Mouse (Mus musculus) embryonic stem cell, embryonic (primary cell): Measurements from ENCODE around the gene Mpv17.

Experiments
- CTCF ChIA-PET, 4 experiments: fragments of 300-600 bp in 2 of 4; fragments of 350-600 bp in 2 of 4; sonication (Branson Sonifier 250); formaldehyde crosslinking; loops; one replicate each; lab custom pipeline; 2022; ENCODE audit warnings: inconsistent platforms in 2 of 4; lab: Charles Lee
- POLR2A ChIA-PET, 4 experiments: fragments of 300-600 bp in 2 of 4; fragments of 350-600 bp in 2 of 4; sonication (Branson Sonifier 250); formaldehyde crosslinking; loops; one replicate each; lab custom pipeline; 2022; ENCODE audit warnings: antibody characterized with exemption in 4 of 4, inconsistent platforms in 1 of 4; lab: Charles Lee

Mpv17 gene

GRCm38 (mm10) chr5:31153516-31154151, 417 bp downstream of the Mpv17 start:
- ChIA-PET POLR2A (interaction anchor here (0.7 to 11.5 kb wide), 38 partner anchors 9 to 246 kb away, joined by 3 to 141 read pairs (median 4); partner anchors contain the start of genes Ucn (in 3 of the 4), Cad (in 2 of the 4), Eif2b4 (in 2 of the 4) and Gm29609 (in 2 of the 4)), CTCF (interaction anchor here in 2 of 4 experiments (0.5 to 0.6 kb wide), 2 partner anchors 105 to 239 kb away, joined by 3 to 4 read pairs; partner anchors contain the start of gene Slc5a6 (in 1 of the 2))

DNA sequence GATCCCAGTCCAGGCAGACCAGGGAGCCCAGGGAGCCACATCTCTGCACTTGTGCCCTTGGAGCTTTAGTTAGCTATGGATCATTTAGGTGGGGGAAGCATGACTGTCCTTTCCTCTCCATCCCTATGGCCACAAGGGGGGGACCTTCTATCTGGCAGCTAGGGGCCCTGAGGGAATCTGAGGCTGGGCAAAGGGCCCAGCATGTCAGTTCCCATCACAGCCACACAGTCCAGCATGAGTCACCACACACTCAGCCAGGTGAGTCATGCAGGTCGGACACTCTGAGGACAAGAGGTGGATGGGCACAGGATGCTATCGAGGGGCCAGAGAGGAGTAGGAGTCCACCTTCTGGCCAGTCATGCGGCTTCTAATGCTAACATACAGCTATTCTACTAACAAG, 2.3 kb downstream of the Mpv17 start:
- ChIA-PET POLR2A (interaction anchor here (0.5 to 11.5 kb wide), 21 partner anchors 12 to 169 kb away, joined by 3 to 141 read pairs (median 5); partner anchors contain the start of genes Gm29609 (in 3 of the 4), Gtf3c2 (in 3 of the 4), Ucn (in 2 of the 4) and Eif2b4 (in 1 of the 4)), CTCF (interaction anchor here in 2 of 4 experiments (0.6 to 2.3 kb wide), 4 partner anchors 13 to 69 kb away, joined by 3 to 6 read pairs (median 4); partner anchors contain the start of genes Trim54 (in 1 of the 2) and Ucn (in 1 of the 2))

- ChIA-PET CTCF (interaction anchor here in 1 of 4 experiments (0.7 to 0.8 kb wide), 2 partner anchors 20 to 27 kb away, joined by 4 to 5 read pairs; no protein-coding TSS in a partner anchor), POLR2A (interaction anchor here in 2 of 4 experiments (1.0 to 11.5 kb wide), 6 partner anchors 11 to 261 kb away, joined by 5 to 141 read pairs (median 8); partner anchors contain the start of genes Agbl5 (in 1 of the 2), Eif2b4 (in 1 of the 2), Gm29609 (in 1 of the 2) and Gtf3c2 (in 1 of the 2))
Measured at GRCm38 (mm10) chr5:31149781-31150180, 4.3 kb downstream of the Mpv17 start.

DNA sequence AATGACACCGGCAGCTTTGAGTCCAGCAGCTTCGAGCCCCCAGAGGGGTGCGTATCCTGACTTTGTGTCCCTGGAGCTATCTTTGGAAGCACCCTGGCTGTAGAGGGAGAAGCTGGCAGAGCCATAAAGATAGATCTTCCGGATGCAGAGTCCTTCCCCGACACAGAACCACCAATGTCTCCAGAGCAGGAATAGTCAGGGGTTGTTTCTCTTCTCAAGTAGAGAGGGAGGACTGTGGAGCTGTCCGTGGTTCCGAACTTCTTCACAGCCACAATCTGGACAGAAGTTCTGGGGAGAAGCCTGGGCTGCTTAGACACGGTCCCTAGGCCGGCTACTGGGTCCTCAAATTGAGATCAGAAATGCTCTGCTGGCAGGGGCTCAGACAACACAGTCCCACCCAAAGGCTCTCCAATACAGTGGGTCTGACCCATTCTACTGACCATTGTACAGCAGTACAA, 15.1 kb downstream of the Mpv17 start:
- ChIA-PET POLR2A (interaction anchor here (0.5 to 9.1 kb wide), 34 partner anchors 9 to 922 kb away, joined by 3 to 97 read pairs (median 5); partner anchors contain the start of genes Atraid (in 3 of the 4), Mpv17 (in 3 of the 4), Slc5a6 (in 3 of the 4) and Trim54 (in 3 of the 4)), CTCF (interaction anchor here in 2 of 4 experiments (1.0 to 1.5 kb wide), 5 partner anchors 13 to 189 kb away, joined by 3 to 5 read pairs (median 4); no protein-coding TSS in a partner anchor)

DNA sequence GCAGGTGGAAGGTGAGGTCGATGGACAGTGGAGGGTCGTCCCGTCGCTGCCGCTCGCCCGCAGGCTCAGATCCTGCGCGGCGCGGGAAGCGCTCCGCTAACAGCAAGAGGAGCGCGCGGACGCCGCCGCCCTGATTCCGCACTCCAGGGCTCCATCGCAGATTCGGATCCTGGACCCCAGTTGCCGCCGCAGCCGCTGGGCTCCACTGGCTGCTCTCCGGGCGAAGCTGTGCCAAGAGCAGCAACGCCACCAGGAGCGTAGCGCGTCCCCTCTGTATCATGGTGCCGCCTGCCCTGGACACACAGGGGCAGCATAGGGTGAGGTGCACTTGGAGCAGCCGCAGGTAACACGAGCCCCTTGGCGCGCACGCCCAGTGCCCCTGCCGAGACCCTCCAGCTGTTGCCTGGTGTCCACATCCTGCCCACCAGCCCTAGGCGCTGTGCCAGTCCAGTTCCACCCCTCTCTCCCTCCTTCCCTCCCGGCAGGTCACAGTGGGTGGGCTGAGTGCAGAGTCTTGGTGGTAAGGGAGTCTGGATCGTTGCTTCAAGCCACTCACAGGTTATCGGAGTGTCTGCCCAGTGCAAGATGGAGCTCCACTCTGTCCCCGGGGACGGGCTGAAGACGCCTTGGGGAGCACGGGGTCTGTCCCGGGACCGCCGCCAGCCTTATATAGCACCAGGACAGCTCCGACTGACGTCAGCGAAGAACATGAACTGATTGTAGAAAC, 15.6 kb downstream of the Mpv17 start, which contains the start of gene Ucn:
TSS of gene Ucn (minus strand) at position 589 of the 727 bp plus-strand sequence.
- ChIA-PET CTCF (interaction anchor here in 2 of 4 experiments (0.6 to 1.5 kb wide), 6 partner anchors 12 to 190 kb away, joined by 3 to 5 read pairs (median 4); no protein-coding TSS in a partner anchor), POLR2A (interaction anchor here (0.5 to 9.1 kb wide), 46 partner anchors 9 to 451 kb away, joined by 3 to 97 read pairs (median 4); partner anchors contain the start of genes Atraid (in 3 of the 4), Mpv17 (in 3 of the 4), Slc5a6 (in 3 of the 4) and Trim54 (in 3 of the 4))

DNA sequence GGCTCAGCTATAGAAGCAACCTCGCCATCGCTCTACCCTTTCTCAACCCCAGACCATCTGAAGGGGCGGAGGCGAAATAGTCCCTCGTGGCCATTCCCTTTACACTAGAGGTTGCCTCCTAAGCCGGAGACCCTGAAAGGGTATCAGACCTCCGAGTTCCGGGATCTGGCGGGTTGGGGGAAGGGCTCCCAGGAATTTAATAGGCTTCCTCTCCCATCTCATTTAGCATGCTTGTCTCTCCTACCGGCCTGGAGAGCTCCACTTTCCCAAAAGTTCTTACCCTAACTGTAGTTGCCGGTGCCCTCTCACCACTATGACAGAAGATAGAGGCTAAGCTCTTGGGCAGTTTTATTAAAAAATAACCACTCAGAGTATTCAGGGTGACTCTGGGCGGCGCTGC, 16.4 kb downstream of the Mpv17 start:
- POLR2A ChIA-PET, result interaction anchor here (0.5 to 9.1 kb wide), 43 partner anchors 9 to 1561 kb away, joined by 3 to 97 read pairs (median 4); partner anchors contain the start of genes Gm29609 (in 3 of the 4), Gtf3c2 (in 3 of the 4), Atraid (in 2 of the 4) and Mpv17 (in 2 of the 4)
- CTCF ChIA-PET, result interaction anchor here in 3 of 4 experiments (0.6 to 2.9 kb wide), 10 partner anchors 9 to 477 kb away, joined by 3 to 17 read pairs (median 3); no protein-coding TSS in a partner anchor

GRCm38 (mm10) chr5:31136730-31137424, 17.2 kb downstream of the Mpv17 start:
- ChIA-PET CTCF (interaction anchor here (0.6 to 2.9 kb wide), 15 partner anchors 8 to 1022 kb away, joined by 3 to 17 read pairs (median 3); no protein-coding TSS in a partner anchor), POLR2A (interaction anchor here in 3 of 4 experiments (0.6 to 9.1 kb wide), 41 partner anchors 8 to 1560 kb away, joined by 3 to 97 read pairs (median 4); partner anchors contain the start of genes Gm29609 (in 3 of the 3), Gtf3c2 (in 3 of the 3), Atraid (in 2 of the 3) and Mpv17 (in 2 of the 3))

GRCm38 (mm10) chr5:31126050-31126449, 28.0 kb downstream of the Mpv17 start:
- ChIA-PET POLR2A (interaction anchor here (0.6 to 3.8 kb wide), 19 partner anchors 8 to 1515 kb away, joined by 3 to 30 read pairs (median 4); partner anchors contain the start of genes Trim54 (in 3 of the 4), Atraid (in 2 of the 4), Slc5a6 (in 2 of the 4) and Gm29609 (in 1 of the 4)), CTCF (interaction anchor here (0.6 to 2.8 kb wide), 46 partner anchors 9 to 613 kb away, joined by 3 to 22 read pairs (median 4); partner anchors contain the start of genes Trim54 (in 3 of the 4), Atraid (in 1 of the 4), Gm29609 (in 1 of the 4) and Gtf3c2 (in 1 of the 4))

DNA sequence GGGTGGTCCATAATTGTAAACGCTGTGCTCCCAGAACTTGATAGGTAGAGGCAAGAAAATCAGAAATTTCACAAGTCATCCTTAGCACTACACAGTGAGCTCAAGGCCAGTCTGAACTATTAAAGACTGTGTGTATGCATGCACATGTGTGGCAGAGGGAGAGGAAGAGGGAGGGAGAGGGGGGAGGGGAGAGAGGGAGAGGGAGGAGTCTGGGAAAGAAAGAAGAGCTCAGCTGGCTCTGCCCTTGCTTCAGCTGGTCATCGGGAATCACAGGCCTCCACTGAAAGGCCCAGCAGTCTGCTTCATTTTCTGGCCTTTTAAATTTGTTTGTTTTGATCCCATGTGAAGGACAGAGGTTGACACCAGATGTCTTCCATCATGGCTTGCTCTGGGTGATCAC, 30.6 kb downstream of the Mpv17 start:
- CTCF ChIA-PET, result interaction anchor here in 2 of 4 experiments (0.6 to 0.7 kb wide), 2 partner anchors 17 to 125 kb away, joined by 3 to 4 read pairs; no protein-coding TSS in a partner anchor

GRCm38 (mm10) chr5:31121111-31121510, 32.9 kb downstream of the Mpv17 start:
- ChIA-PET POLR2A (interaction anchor here in 1 of 4 experiments (8.6 kb wide), 1 partner anchor 17 kb away, joined by 97 read pairs; the partner anchor contains the start of gene Ucn), CTCF (no interaction called here)

More for the DNA sequence above, 30.6 kb downstream of the Mpv17 start:
- POLR2A ChIA-PET, result interaction anchor here in 2 of 4 experiments (0.7 to 8.6 kb wide), 10 partner anchors 9 to 95 kb away, joined by 3 to 97 read pairs (median 4); partner anchors contain the start of genes Atraid (in 1 of the 2), Dnajc5g (in 1 of the 2), Slc5a6 (in 1 of the 2) and Ucn (in 1 of the 2)

DNA sequence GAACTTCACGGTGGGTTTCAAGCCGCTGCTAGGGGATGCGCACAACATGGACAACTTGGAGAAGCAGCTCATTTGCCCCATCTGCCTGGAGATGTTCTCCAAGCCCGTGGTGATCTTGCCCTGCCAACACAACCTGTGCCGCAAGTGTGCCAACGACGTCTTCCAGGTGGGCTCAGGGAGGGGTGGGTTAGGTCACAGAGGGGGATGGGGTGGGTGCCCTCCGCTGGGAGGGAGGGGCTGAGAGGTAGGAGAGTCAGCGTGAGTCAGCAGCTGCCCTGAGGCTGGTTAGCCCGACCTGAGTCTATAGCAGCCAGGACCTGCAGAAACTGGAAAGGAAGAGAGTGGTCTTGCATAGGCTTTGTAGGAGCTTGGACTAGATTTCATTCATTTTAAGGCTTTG, 37.1 kb downstream of the Mpv17 start:
- ChIA-PET POLR2A (interaction anchor here (0.6 to 8.6 kb wide), 75 partner anchors 8 to 1902 kb away, joined by 3 to 97 read pairs (median 5); partner anchors contain the start of genes Atraid (in 3 of the 4), Slc30a3 (in 3 of the 4), Slc5a6 (in 3 of the 4) and Ucn (in 3 of the 4)), CTCF (interaction anchor here (0.6 to 2.6 kb wide), 13 partner anchors 8 to 321 kb away, joined by 3 to 14 read pairs (median 3); partner anchors contain the start of genes Dnajc5g (in 1 of the 4) and Slc30a3 (in 1 of the 4))

DNA sequence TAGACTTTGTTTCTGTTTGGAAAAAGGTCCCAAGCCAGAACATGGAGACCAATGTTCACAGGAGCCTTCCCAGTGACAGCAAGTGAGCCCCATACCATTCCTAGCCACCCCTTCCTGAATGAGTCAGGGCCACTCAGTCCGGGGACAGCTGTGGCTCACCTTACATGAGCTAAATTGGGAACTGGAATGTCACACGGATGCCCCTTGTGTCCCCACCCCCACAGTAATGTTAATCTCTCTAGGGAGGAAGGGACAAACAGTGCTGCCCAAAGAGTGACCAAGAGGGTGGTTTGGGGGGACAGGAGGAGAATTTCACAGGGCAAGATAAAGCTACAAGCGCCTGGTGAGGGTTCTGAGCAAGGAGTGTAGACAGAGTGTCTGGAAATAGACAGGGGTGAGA, 37.7 kb downstream of the Mpv17 start, which contains the start of gene Trim54:
TSS of gene Trim54 (plus strand) at position 359 of the 400 bp plus-strand sequence.
- POLR2A ChIA-PET, result interaction anchor here (0.6 to 8.6 kb wide), 76 partner anchors 8 to 1902 kb away, joined by 3 to 97 read pairs (median 5); partner anchors contain the start of genes Atraid (in 3 of the 4), Gm29609 (in 3 of the 4), Gtf3c2 (in 3 of the 4) and Slc30a3 (in 3 of the 4)
- CTCF ChIA-PET, result interaction anchor here (0.5 to 2.6 kb wide), 14 partner anchors 8 to 320 kb away, joined by 3 to 14 read pairs (median 3); partner anchors contain the start of genes Dnajc5g (in 1 of the 4) and Slc30a3 (in 1 of the 4)

- POLR2A ChIA-PET, result interaction anchor here in 1 of 4 experiments (1.7 to 2.2 kb wide), 2 partner anchors 41 to 62 kb away, joined by 3 to 9 read pairs; partner anchors contain the start of genes Atraid and Slc5a6
- CTCF ChIA-PET, result interaction anchor here in 1 of 4 experiments (0.7 kb wide), 1 partner anchor 398 kb away, joined by 3 read pairs; no protein-coding TSS in a partner anchor
Measured at GRCm38 (mm10) chr5:31110781-31111180, 43.3 kb downstream of the Mpv17 start.

- CTCF ChIA-PET, result interaction anchor here in 1 of 4 experiments (0.7 to 1.2 kb wide), 3 partner anchors 9 to 15 kb away, joined by 3 read pairs; partner anchors contain the start of gene Trim54
- POLR2A ChIA-PET, result interaction anchor here in 3 of 4 experiments (0.6 to 2.3 kb wide), 16 partner anchors 9 to 466 kb away, joined by 3 to 19 read pairs (median 4); partner anchors contain the start of genes Trim54 (in 3 of the 3), Atraid (in 1 of the 3) and Slc5a6 (in 1 of the 3)
Measured at GRCm38 (mm10) chr5:31108000-31108490, 46.0 kb downstream of the Mpv17 start, which contains the start of gene Slc30a3. Slc30a3 (minus strand) TSS chr5:31108237.
